ENCODE assay signal across 8 mouse cellular contexts in genomic region chr3:88509250-88509649, GRCm38 (mm10). TPM values are rescaled to one million over a fixed set of nuclear protein-coding genes. Genes with fewer than 3 reads are reported as not detected.
A peak's percentile ranks its signal among the peaks of the same experiment; 100 is the strongest.
DNase-seq lines count a peak whose midpoint lies in the region; ATAC-seq and TF ChIP-seq lines count a peak whose summit lies in the region.

No protein-coding gene starts in this region.

- H3K9ac ChIP-seq in kidney, embryonic 16.5 days (replicated peaks; ENCODE audit: low read length): peak overlapping the region; percentile 70
- peak overlapping the region; percentile 68 for H3K9ac ChIP-seq in hindbrain, embryonic 16.5 days (ENCODE audit: low read depth, low read length)
- no peak overlapping the region for H3K9ac ChIP-seq in midbrain, postnatal 0 days (replicated peaks; ENCODE audit: low read length, poor library complexity, severe bottlenecking)

- no peak for TF ChIP-seq CTCF in midbrain, postnatal 0 days (IDR thresholded peaks at IDR 0.05)

- H3K4me2 ChIP-seq in kidney, embryonic 16.5 days (replicated peaks; ENCODE audit: low read depth, low read length): peak overlapping the region; percentile 67
- peak overlapping the region; percentile 72 for H3K4me2 ChIP-seq in hindbrain, embryonic 16.5 days (ENCODE audit: low read length)
- peak overlapping the region; percentile 61 for H3K4me2 ChIP-seq in midbrain, postnatal 0 days (ENCODE audit: low read depth, low read length, poor library complexity, severe bottlenecking)

- ATAC-seq in kidney, embryonic 16.5 days (ENCODE audit: low FRiP score, low TSS enrichment): peak; percentile 7
- ATAC-seq in hindbrain, embryonic 16.5 days: no peak
- no peak; the same call in 1 of the 2 replicates for ATAC-seq in midbrain, postnatal 0 days (ENCODE audit: low FRiP score)
- ATAC-seq in activated CD4-positive, CD25-positive, alpha-beta regulatory T cell, adult 4 months: no peak

- 74% methylated on average over 3 of the region's 3 CpGs for WGBS in kidney, embryonic 16.5 days
- WGBS in embryonic facial prominence, embryonic 10.5 days: 78% methylated on average over 3 of the region's 3 CpGs
- 73% methylated on average over 3 of the region's 3 CpGs for WGBS in hindbrain, embryonic 16.5 days
- WGBS in midbrain, postnatal 0 days: 71% methylated on average over 3 of the region's 3 CpGs

- H3K27me3 ChIP-seq in kidney, embryonic 16.5 days (ENCODE audit: insufficient read depth, low read length): no peaks in the 10 kb centered on the region
- peaks cover 2% of the 10 kb centered on the region; the same call in 1 of the 2 replicates for H3K27me3 ChIP-seq in embryonic facial prominence, embryonic 10.5 days (replicated peaks; ENCODE audit: low read depth, poor library complexity, severe bottlenecking)
- no peaks in the 10 kb centered on the region for H3K27me3 ChIP-seq in hindbrain, embryonic 16.5 days (replicated peaks; ENCODE audit: control insufficient read depth, insufficient read depth, low read length)
- no peaks in the 10 kb centered on the region for H3K27me3 ChIP-seq in midbrain, postnatal 0 days (ENCODE audit: insufficient read depth, low read length)

- peaks cover 41% of the 10 kb centered on the region for H3K4me1 ChIP-seq in kidney, embryonic 16.5 days (ENCODE audit: insufficient read depth, low read length)
- H3K4me1 ChIP-seq in embryonic facial prominence, embryonic 10.5 days: peaks cover 79% of the 10 kb centered on the region
- H3K4me1 ChIP-seq in hindbrain, embryonic 16.5 days (ENCODE audit: control insufficient read depth, insufficient read depth, low read depth, low read length): peaks cover 21% of the 10 kb centered on the region
- H3K4me1 ChIP-seq in midbrain, postnatal 0 days (ENCODE audit: insufficient read depth, low read length): peaks cover 6% of the 10 kb centered on the region

- H3K36me3 ChIP-seq in kidney, embryonic 16.5 days (ENCODE audit: insufficient read depth, low read length): no peaks in the 10 kb centered on the region
- no peaks in the 10 kb centered on the region for H3K36me3 ChIP-seq in embryonic facial prominence, embryonic 10.5 days (replicated peaks)
- no peaks in the 10 kb centered on the region for H3K36me3 ChIP-seq in hindbrain, embryonic 16.5 days (ENCODE audit: control insufficient read depth, insufficient read depth, low read length)
- no peaks in the 10 kb centered on the region for H3K36me3 ChIP-seq in midbrain, postnatal 0 days (ENCODE audit: insufficient read depth, low read length)

- no peaks in the 10 kb centered on the region for H3K9me3 ChIP-seq in kidney, embryonic 16.5 days (ENCODE audit: low read length)
- H3K9me3 ChIP-seq in embryonic facial prominence, embryonic 10.5 days: no peaks in the 10 kb centered on the region
- H3K9me3 ChIP-seq in hindbrain, embryonic 16.5 days (ENCODE audit: control insufficient read depth, low read length): no peaks in the 10 kb centered on the region
- no peaks in the 10 kb centered on the region for H3K9me3 ChIP-seq in midbrain, postnatal 0 days (ENCODE audit: low read length)

- peak overlapping the region; percentile 81 for H3K27ac ChIP-seq in kidney, embryonic 16.5 days (ENCODE audit: low read length)
- peak overlapping the region; percentile 93 for H3K27ac ChIP-seq in embryonic facial prominence, embryonic 10.5 days (replicated peaks)
- H3K27ac ChIP-seq in hindbrain, embryonic 16.5 days (ENCODE audit: low read depth, low read length): peak overlapping the region; percentile 84
- peak overlapping the region; percentile 84 for H3K27ac ChIP-seq in midbrain, postnatal 0 days (ENCODE audit: low read depth, low read length)

- peak overlapping the region; percentile 47 for H3K4me3 ChIP-seq in kidney, embryonic 16.5 days (ENCODE audit: low read length)
- H3K4me3 ChIP-seq in embryonic facial prominence, embryonic 10.5 days: peak overlapping the region; percentile 56
- H3K4me3 ChIP-seq in hindbrain, embryonic 16.5 days (ENCODE audit: low read length): peak overlapping the region; percentile 42
- H3K4me3 ChIP-seq in midbrain, postnatal 0 days (ENCODE audit: low read depth, low read length): peak overlapping the region; percentile 39

- DNase-seq in kidney, adult 9 months: no peak
- DNase-seq in embryonic facial prominence, embryonic 10.5 days (ENCODE audit: low spot score): peak; percentile 54
- DNase-seq in midbrain, postnatal 0 days (ENCODE audit: low spot score): no peak
- no peak for DNase-seq in frontal cortex, postnatal 25 days (ENCODE audit: low spot score in 2 of 2)
- no peak for DNase-seq in left cerebral cortex, adult 18-20 months (ENCODE audit: low spot score in 2 of 2)

RNA-seq across cellular contexts. Expression of gene Lmna, which starts 0.5 kb away (rescaled TPM):
- 89.9 and 100 TPM in 2 replicates for polyA plus RNA-seq in kidney, embryonic 16.5 days (2015; fragmentation: Nextera tagmentation; extraction: Ambion mirVana)
- 15.2 and 17.9 TPM in 2 replicates for polyA plus RNA-seq in embryonic facial prominence, embryonic 10.5 days (2016; fragmentation: Nextera tagmentation; extraction: Ambion mirVana)
- polyA plus RNA-seq in hindbrain, embryonic 16.5 days (2015; fragmentation: Nextera tagmentation; extraction: Ambion mirVana): 62.3 and 70.4 TPM in 2 replicates
- total RNA-seq in midbrain, postnatal 0 days (2014; rRNA removed): 57.6 and 75.0 TPM in 2 replicates
- polyA plus RNA-seq in midbrain, postnatal 0 days (2015; fragmentation: Nextera tagmentation; extraction: Ambion mirVana): 74.1 and 77.2 TPM in 2 replicates
- 10 to 100 TPM; 61.3 to 67.9 TPM for total RNA-seq in left cerebral cortex, adult 18-20 months (2021)
- 1 to 10 TPM; 4.6 to 6.4 TPM for polyA plus RNA-seq in activated CD4-positive, CD25-positive, alpha-beta regulatory T cell, adult 4 months (2017; shearing (Covaris generic))

RNA-seq across cellular contexts. Expression of gene Mex3a, which starts 22.9 kb away (rescaled TPM):
- 18.6 and 20.7 TPM in 2 replicates for polyA plus RNA-seq in kidney, embryonic 16.5 days (2015; fragmentation: Nextera tagmentation; extraction: Ambion mirVana)
- polyA plus RNA-seq in embryonic facial prominence, embryonic 10.5 days (2016; fragmentation: Nextera tagmentation; extraction: Ambion mirVana): 33.6 and 37.4 TPM in 2 replicates
- polyA plus RNA-seq in hindbrain, embryonic 16.5 days (2015; fragmentation: Nextera tagmentation; extraction: Ambion mirVana): 20.4 and 22.1 TPM in 2 replicates
- 56.9 and 58.2 TPM in 2 replicates for total RNA-seq in midbrain, postnatal 0 days (2014; rRNA removed)
- 15.4 and 16.1 TPM in 2 replicates for polyA plus RNA-seq in midbrain, postnatal 0 days (2015; fragmentation: Nextera tagmentation; extraction: Ambion mirVana)
- total RNA-seq in left cerebral cortex, adult 18-20 months (2021): 1 to 10 TPM; 2.7 to 3.1 TPM
- polyA plus RNA-seq in activated CD4-positive, CD25-positive, alpha-beta regulatory T cell, adult 4 months (2017; shearing (Covaris generic)): under 1 TPM; 0.10 to 0.81 TPM

RNA-seq across cellular contexts. Expression of gene Rab25, which starts 38.9 kb away (rescaled TPM):
- polyA plus RNA-seq in kidney, embryonic 16.5 days (2015; fragmentation: Nextera tagmentation; extraction: Ambion mirVana): 17.3 and 23.9 TPM in 2 replicates
- 4.9 and 5.8 TPM in 2 replicates for polyA plus RNA-seq in embryonic facial prominence, embryonic 10.5 days (2016; fragmentation: Nextera tagmentation; extraction: Ambion mirVana)
- polyA plus RNA-seq in hindbrain, embryonic 16.5 days (2015; fragmentation: Nextera tagmentation; extraction: Ambion mirVana): 0.15 TPM in 1 of 2 replicates, not detected in the other
- total RNA-seq in midbrain, postnatal 0 days (2014; rRNA removed): 0.60 TPM in 1 of 2 replicates, not detected in the other
- polyA plus RNA-seq in midbrain, postnatal 0 days (2015; fragmentation: Nextera tagmentation; extraction: Ambion mirVana): 0.46 TPM in 1 of 2 replicates, not detected in the other
- not detected for total RNA-seq in left cerebral cortex, adult 18-20 months (2021)
- not detected for polyA plus RNA-seq in activated CD4-positive, CD25-positive, alpha-beta regulatory T cell, adult 4 months (2017; shearing (Covaris generic))

RNA-seq across cellular contexts. Expression of gene Lamtor2, which starts 43.6 kb away (rescaled TPM):
- polyA plus RNA-seq in kidney, embryonic 16.5 days (2015; fragmentation: Nextera tagmentation; extraction: Ambion mirVana): 189 and 207 TPM in 2 replicates
- polyA plus RNA-seq in embryonic facial prominence, embryonic 10.5 days (2016; fragmentation: Nextera tagmentation; extraction: Ambion mirVana): 158 and 161 TPM in 2 replicates
- 184 and 218 TPM in 2 replicates for polyA plus RNA-seq in hindbrain, embryonic 16.5 days (2015; fragmentation: Nextera tagmentation; extraction: Ambion mirVana)
- total RNA-seq in midbrain, postnatal 0 days (2014; rRNA removed): 46.7 and 66.0 TPM in 2 replicates
- 187 and 205 TPM in 2 replicates for polyA plus RNA-seq in midbrain, postnatal 0 days (2015; fragmentation: Nextera tagmentation; extraction: Ambion mirVana)
- 100 to 1,000 TPM; 104 to 115 TPM for total RNA-seq in left cerebral cortex, adult 18-20 months (2021)
- 100 to 1,000 TPM; 132 to 197 TPM for polyA plus RNA-seq in activated CD4-positive, CD25-positive, alpha-beta regulatory T cell, adult 4 months (2017; shearing (Covaris generic))

RNA-seq across cellular contexts. Expression of gene Ubqln4, which starts 44.3 kb away (rescaled TPM):
- polyA plus RNA-seq in kidney, embryonic 16.5 days (2015; fragmentation: Nextera tagmentation; extraction: Ambion mirVana): 52.7 and 57.8 TPM in 2 replicates
- 68.6 and 77.9 TPM in 2 replicates for polyA plus RNA-seq in embryonic facial prominence, embryonic 10.5 days (2016; fragmentation: Nextera tagmentation; extraction: Ambion mirVana)
- polyA plus RNA-seq in hindbrain, embryonic 16.5 days (2015; fragmentation: Nextera tagmentation; extraction: Ambion mirVana): 40.1 and 44.4 TPM in 2 replicates
- 103 and 120 TPM in 2 replicates for total RNA-seq in midbrain, postnatal 0 days (2014; rRNA removed)
- polyA plus RNA-seq in midbrain, postnatal 0 days (2015; fragmentation: Nextera tagmentation; extraction: Ambion mirVana): 29.7 and 30.4 TPM in 2 replicates
- total RNA-seq in left cerebral cortex, adult 18-20 months (2021): 100 to 1,000 TPM; 143 to 147 TPM
- polyA plus RNA-seq in activated CD4-positive, CD25-positive, alpha-beta regulatory T cell, adult 4 months (2017; shearing (Covaris generic)): 10 to 100 TPM; 10.9 to 14.0 TPM
